Mouse (Mus musculus) liver, postnatal 0 days (tissue): ENCODE data around the gene Jpt2. TPM values are rescaled to one million over a fixed set of nuclear protein-coding genes. Genes with fewer than 3 reads are reported as not detected.

Source experiments
- ATAC-seq: fragments of 200-750 bp; cut with Nextera tagmentation; 2 replicates; pipeline ENCODE4 v1.8.0; 2017; ENCODE audit warnings: mild to moderate bottlenecking, moderate library complexity
- DNase-seq: peaks from one replicate; pipeline ENCODE4 v3.0.0-alpha.2; 2016
- H3K27ac ChIP-seq: fragments of 300-500 bp; sonication (generic); 2 replicates; pipeline ENCODE4 v1.5.1; 2014; ENCODE audit warnings: antibody characterized with exemption, moderate library complexity, mild to moderate bottlenecking, low read depth
- H3K27me3 ChIP-seq: fragments of 300-500 bp; sonication (generic); 2 replicates; pipeline ENCODE4 v1.6.1; 2014; ENCODE audit warnings: low read length, control low read depth, mixed read lengths; ENCODE audit not compliant: insufficient read depth
- H3K36me3 ChIP-seq: fragments of 300-500 bp; sonication (generic); replicated peaks from 2 replicates; pipeline ENCODE4 v1.6.1; 2014; ENCODE audit warnings: mild to moderate bottlenecking, control low read depth, low read length, moderate library complexity, mixed read lengths; ENCODE audit not compliant: insufficient read depth
- H3K4me1 ChIP-seq: fragments of 300-500 bp; sonication (generic); 2 replicates; pipeline ENCODE4 v1.6.1; 2014; ENCODE audit warnings: antibody characterized with exemption, mild to moderate bottlenecking, control low read depth; ENCODE audit not compliant: insufficient read depth
- H3K4me2 ChIP-seq: fragments of 300-500 bp; sonication (generic); 2 replicates; pipeline ENCODE4 v1.6.1; 2014; ENCODE audit warnings: low read depth, mild to moderate bottlenecking, low read length, moderate library complexity, mixed read lengths
- H3K4me3 ChIP-seq: fragments of 300-500 bp; sonication (generic); 2 replicates; pipeline ENCODE4 v1.5.1; 2014; ENCODE audit warnings: low read depth, low read length
- H3K9ac ChIP-seq: fragments of 300-500 bp; sonication (generic); replicated peaks from 2 replicates; pipeline ENCODE4 v1.6.1; 2014; ENCODE audit warnings: mild to moderate bottlenecking, moderate library complexity
- H3K9me3 ChIP-seq: fragments of 300-500 bp; sonication (generic); 2 replicates; pipeline ENCODE4 v1.6.1; 2016; ENCODE audit warnings: mild to moderate bottlenecking, control low read depth, low read length, mixed read lengths
- CTCF ChIP-seq: sonication (generic); IDR thresholded peaks from 2 replicates; pipeline ENCODE4 v1.5.1; 2016; ENCODE audit warnings: antibody characterized with exemption, low read depth
- EP300 ChIP-seq: IDR thresholded peaks from 2 replicates; pipeline ENCODE4 v1.6.1; 2016; ENCODE audit warnings: antibody characterized with exemption, low read depth, mild to moderate bottlenecking
- WGBS: fragments of 180-500 bp; shearing (Covaris S2); extraction: QIAGEN DNeasy Blood & Tissue Kit; methylation state at CpG from one replicate; pipeline ENCODE4 v1.1.7; 2014; ENCODE audit not compliant: insufficient replicate concordance; 5-methylcytosine and 5-hydroxymethylcytosine counted together
- polyA plus RNA-seq: library from polyadenylated mRNA; unstranded; fragments of >200 nt; fragmentation: Nextera tagmentation; extraction: Ambion mirVana; gene quantifications from 2 replicates; pipeline ENCODE4 v1.2.1, GENCODE M21; 2015

The Jpt2 gene
- polyA plus RNA-seq, 1 experiment from 2014 or later: 25.1 TPM

DNA sequence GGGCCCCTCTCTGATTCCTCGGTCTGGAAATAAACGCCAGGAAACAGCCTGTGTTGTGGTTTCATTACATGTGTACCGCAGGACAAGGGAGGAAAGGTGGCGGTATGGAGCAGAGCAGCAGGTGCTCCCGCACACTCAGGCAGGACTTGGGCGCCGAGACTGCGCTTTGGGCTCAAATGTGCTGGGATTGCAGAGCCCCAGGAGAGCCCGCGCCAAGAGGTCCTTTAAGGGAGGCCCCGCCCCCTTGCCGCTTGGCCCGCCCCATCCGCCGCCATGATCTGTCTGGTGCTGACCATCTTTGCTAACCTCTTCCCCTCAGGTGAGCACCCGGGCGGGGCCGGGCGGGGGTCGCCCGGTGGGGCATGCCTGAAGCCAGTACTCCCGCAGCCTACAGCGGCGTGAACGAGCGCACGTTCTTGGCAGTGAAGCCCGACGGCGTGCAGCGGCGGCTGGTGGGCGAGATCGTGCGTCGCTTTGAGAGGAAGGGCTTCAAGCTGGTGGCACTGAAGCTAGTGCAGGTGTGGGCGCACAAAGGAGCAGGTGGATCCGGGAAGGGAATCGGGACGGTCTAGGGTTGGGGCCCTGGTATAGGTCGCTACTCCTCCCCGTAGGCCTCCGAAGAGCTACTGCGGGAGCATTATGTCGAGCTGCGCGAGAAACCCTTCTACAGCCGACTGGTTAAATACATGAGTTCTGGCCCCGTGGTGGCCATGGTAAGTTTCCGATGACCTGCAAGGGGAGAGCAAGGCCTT is 64.1 kb downstream of the Jpt2 start, which contains the start of gene Nme3:
Gene Nme3 (plus strand): TSS at position 260 of the 752 bp plus-strand sequence.
- DNase-seq: peak; percentile 91
- H3K27me3 ChIP-seq: no peaks in the 10 kb centered on the region
- peak; percentile 72 for ATAC-seq
- peaks cover 23% of the 10 kb centered on the region for H3K4me1 ChIP-seq
- H3K36me3 ChIP-seq: peaks cover 60% of the 10 kb centered on the region
- peak within 1 kb of the TSS; percentile 76 for H3K27ac ChIP-seq
- H3K9ac ChIP-seq: peak within 1 kb of the TSS; percentile 89
- TF ChIP-seq CTCF: peak; percentile 34
- no peak for TF ChIP-seq EP300
- 2% methylated on average over 50 of the region's 50 CpGs for WGBS
- H3K9me3 ChIP-seq: no peaks in the 10 kb centered on the region
- peak within 1 kb of the TSS; percentile 86 for H3K4me3 ChIP-seq
- H3K4me2 ChIP-seq: peak within 1 kb of the TSS; percentile 87

DNA sequence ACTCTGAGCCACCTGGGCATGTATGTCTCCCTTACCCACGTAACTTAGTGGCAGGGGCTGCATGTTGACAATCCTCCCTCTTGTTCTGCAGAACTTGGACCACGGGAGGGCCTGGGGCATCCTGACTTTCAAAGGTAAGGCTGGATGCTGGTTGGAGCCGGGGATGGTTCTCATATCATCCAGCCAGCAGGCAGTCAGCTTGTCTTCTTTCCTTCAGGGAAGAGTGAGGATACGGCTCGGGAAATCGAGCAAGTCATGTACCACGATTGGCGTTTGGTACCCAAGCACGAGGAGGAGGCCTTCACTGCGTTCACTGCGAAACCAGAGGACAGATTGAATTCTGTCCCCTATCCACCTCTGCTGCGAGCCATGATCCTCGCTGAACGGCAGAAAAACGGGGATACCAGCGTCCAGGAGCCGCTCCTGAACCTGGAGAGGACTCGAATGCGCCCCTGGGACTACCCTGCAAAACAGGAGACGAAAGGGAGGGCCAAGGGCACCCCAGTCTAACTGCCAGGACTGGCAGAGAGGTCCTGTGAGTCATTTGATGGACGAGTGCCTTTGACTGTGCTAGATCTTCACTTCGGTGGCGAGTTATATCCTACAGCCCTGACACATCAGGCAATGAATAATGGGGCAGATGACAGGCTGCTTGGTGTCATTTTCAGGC is 64.8 kb downstream of the Jpt2 start:
- Histone ChIP-seq H3K4me3 (peak overlapping the region; percentile 86), H3K9me3 (no peaks in the 10 kb centered on the region), H3K27ac (peak overlapping the region; percentile 76), H3K27me3 (no peaks in the 10 kb centered on the region), H3K4me1 (peaks cover 23% of the 10 kb centered on the region), H3K36me3 (peaks cover 60% of the 10 kb centered on the region), H3K9ac (peak overlapping the region; percentile 89), H3K4me2 (peak overlapping the region; percentile 87)
- DNase-seq: no peak
- WGBS: 7% methylated on average over 23 of the region's 23 CpGs
- no peak for ATAC-seq
- TF ChIP-seq EP300: no peak
- no peak for TF ChIP-seq CTCF

DNA sequence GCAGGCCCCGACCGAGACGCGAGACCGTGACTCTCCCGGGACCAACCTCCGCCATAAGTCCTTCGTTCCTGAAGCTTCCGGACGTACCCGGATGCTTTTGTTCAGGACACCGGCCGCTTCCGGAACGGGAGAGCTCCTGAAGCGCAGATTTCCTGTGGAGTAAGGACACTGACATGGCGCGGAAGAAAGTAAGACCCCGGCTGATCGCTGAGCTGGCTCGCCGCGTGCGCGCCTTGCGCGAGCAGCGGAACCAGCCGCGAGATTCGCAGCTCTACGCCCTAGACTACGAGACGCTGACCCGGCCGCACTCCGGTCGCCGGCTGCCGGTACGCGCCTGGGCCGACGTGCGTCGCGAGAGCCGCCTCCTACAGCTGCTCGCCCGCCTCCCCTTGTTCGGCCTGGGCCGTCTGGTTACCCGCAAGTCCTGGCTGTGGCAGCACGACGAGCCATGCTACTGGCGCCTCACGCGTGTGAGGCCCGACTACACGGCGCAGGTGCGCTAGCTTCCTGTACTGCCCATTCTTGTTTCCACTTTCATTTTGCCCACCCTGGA is 65.4 kb downstream of the Jpt2 start, which contains the start of the genes Eme2 and Mrps34:
Gene Eme2 (minus strand): TSS at position 93 of the 553 bp plus-strand sequence.
Gene Mrps34 (plus strand): TSS at position 122 of the 553 bp plus-strand sequence.
- H3K27ac ChIP-seq: peak within 1 kb of the TSS; percentile 76
- peak within 1 kb of the TSS; percentile 86 for H3K4me3 ChIP-seq
- H3K4me2 ChIP-seq: peak within 1 kb of the TSS; percentile 87
- H3K27me3 ChIP-seq: no peaks in the 10 kb centered on the region
- no peaks in the 10 kb centered on the region for H3K9me3 ChIP-seq
- H3K36me3 ChIP-seq: peaks cover 60% of the 10 kb centered on the region
- ATAC-seq (peak; percentile 75), DNase-seq (peak; percentile 89)
- TF ChIP-seq EP300 (no peak), CTCF (no peak)
- WGBS: under 1% methylated on average over 61 of the region's 62 CpGs
- peak within 1 kb of the TSS; percentile 89 for H3K9ac ChIP-seq
- H3K4me1 ChIP-seq: peaks cover 23% of the 10 kb centered on the region

GRCm38 (mm10) chr17:24894061-24894994 is 66.2 kb downstream of the Jpt2 start:
- Histone ChIP-seq H3K27ac (peak overlapping the region; percentile 76), H3K9me3 (no peaks in the 10 kb centered on the region), H3K4me2 (peak overlapping the region; percentile 87), H3K4me3 (peak overlapping the region; percentile 86), H3K27me3 (no peaks in the 10 kb centered on the region), H3K9ac (peak overlapping the region; percentile 89), H3K4me1 (peaks cover 23% of the 10 kb centered on the region), H3K36me3 (peaks cover 60% of the 10 kb centered on the region)
- TF ChIP-seq CTCF (no peak), EP300 (no peak)
- peak; percentile 27 for ATAC-seq
- 11% methylated on average over 31 of the region's 31 CpGs for WGBS
- no peak for DNase-seq

- 94% methylated on average over 2 of the region's 2 CpGs for WGBS
- DNase-seq (no peak), ATAC-seq (no peak)
- H3K4me3 ChIP-seq: no peak overlapping the region
- H3K27ac ChIP-seq: no peak overlapping the region
- H3K9me3 ChIP-seq: no peaks in the 10 kb centered on the region
- peaks cover 29% of the 10 kb centered on the region for H3K4me1 ChIP-seq
- TF ChIP-seq CTCF: no peak
- no peak for TF ChIP-seq EP300
- H3K4me2 ChIP-seq: peak overlapping the region; percentile 87
- no peak overlapping the region; the same call in 1 of the 2 replicates for H3K9ac ChIP-seq
- H3K36me3 ChIP-seq: peaks cover 60% of the 10 kb centered on the region
- no peaks in the 10 kb centered on the region for H3K27me3 ChIP-seq
Observed at GRCm38 (mm10) chr17:24893276-24893675, 67.2 kb downstream of the Jpt2 start.
